Mouse (Mus musculus) neural tube, embryonic 12.5 days (tissue): ENCODE data around the gene Rhag. TPM values are rescaled to one million over a fixed set of nuclear protein-coding genes. Genes with fewer than 3 reads are reported as not detected.

Source experiments
- ATAC-seq: fragments of 200-750 bp; cut with Nextera tagmentation; 2 replicates; pipeline ENCODE4 v1.8.0; 2017; ENCODE audit warnings: low read depth, mild to moderate bottlenecking, moderate TSS enrichment, moderate library complexity; ENCODE audit not compliant: low FRiP score
- H3K27ac ChIP-seq: fragments of 300-500 bp; sonication (generic); 2 replicates; pipeline ENCODE4 v1.5.1; 2016
- H3K27me3 ChIP-seq: fragments of 300-500 bp; sonication (generic); replicated peaks from 2 replicates; pipeline ENCODE4 v1.6.1; 2016; ENCODE audit warnings: mild to moderate bottlenecking
- H3K36me3 ChIP-seq: fragments of 300-500 bp; sonication (generic); 2 replicates; pipeline ENCODE4 v1.6.1; 2016; ENCODE audit warnings: mild to moderate bottlenecking
- H3K4me1 ChIP-seq: fragments of 300-500 bp; sonication (generic); 2 replicates; pipeline ENCODE4 v1.6.1; 2016
- H3K4me2 ChIP-seq: fragments of 300-500 bp; sonication (generic); replicated peaks from 2 replicates; pipeline ENCODE4 v1.6.1; 2016; ENCODE audit warnings: mild to moderate bottlenecking
- H3K4me3 ChIP-seq: fragments of 300-500 bp; sonication (generic); 2 replicates; pipeline ENCODE4 v1.5.1; 2016
- H3K9ac ChIP-seq: fragments of 300-500 bp; sonication (generic); 2 replicates; pipeline ENCODE4 v1.6.1; 2016; ENCODE audit warnings: mild to moderate bottlenecking
- H3K9me3 ChIP-seq: fragments of 300-500 bp; sonication (generic); 2 replicates; pipeline ENCODE4 v1.6.1; 2016; ENCODE audit warnings: mild to moderate bottlenecking
- WGBS: fragments of 180-500 bp; shearing (Covaris S2); methylation state at CpG from one replicate; pipeline ENCODE4 v1.1.7; 2016; 5-methylcytosine and 5-hydroxymethylcytosine counted together
- polyA plus RNA-seq: library from polyadenylated mRNA; unstranded; fragments of >200 nt; fragmentation: Nextera tagmentation; extraction: Ambion mirVana; gene quantifications from 2 replicates; pipeline ENCODE4 v1.2.1, GENCODE M21; 2016

Rhag gene
- polyA plus RNA-seq, 1 experiment from 2014 or later: 2.8 TPM

DNA sequence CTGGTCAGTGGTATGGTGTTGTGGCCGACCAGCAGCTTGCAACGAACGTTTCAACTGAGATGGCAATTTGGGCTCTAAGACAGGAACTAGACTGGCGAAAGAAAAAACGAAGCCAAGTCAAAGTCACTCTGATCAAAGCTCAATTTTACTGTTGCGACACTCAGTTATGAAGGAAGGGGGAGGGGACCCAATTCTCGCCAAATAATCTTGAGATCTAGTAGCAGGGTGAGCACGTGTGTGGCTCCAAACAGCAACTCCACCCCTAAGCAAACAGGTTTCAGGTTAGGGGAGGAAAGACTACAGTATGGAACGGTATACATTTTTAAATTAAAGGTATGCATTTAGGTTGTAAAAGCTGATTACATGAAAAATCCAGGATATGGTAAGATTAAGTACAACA lies 10.6 kb downstream of the Rhag start:
- WGBS: 83% methylated on average over 9 of the region's 9 CpGs
- Histone ChIP-seq H3K4me2 (no peak overlapping the region), H3K4me1 (no peaks in the 10 kb centered on the region), H3K9me3 (no peaks in the 10 kb centered on the region), H3K27me3 (no peaks in the 10 kb centered on the region), H3K9ac (no peak overlapping the region), H3K27ac (no peak overlapping the region), H3K4me3 (no peak overlapping the region), H3K36me3 (no peaks in the 10 kb centered on the region)
- no peak for ATAC-seq

- no peak overlapping the region for H3K9ac ChIP-seq
- H3K9me3 ChIP-seq: no peaks in the 10 kb centered on the region
- H3K27me3 ChIP-seq: no peaks in the 10 kb centered on the region
- H3K27ac ChIP-seq: no peak overlapping the region
- H3K4me1 ChIP-seq: no peaks in the 10 kb centered on the region
- no peaks in the 10 kb centered on the region for H3K36me3 ChIP-seq
- WGBS: 34% methylated on average over 4 of the region's 4 CpGs
- no peak overlapping the region for H3K4me2 ChIP-seq
- H3K4me3 ChIP-seq: no peak overlapping the region
- ATAC-seq: no peak
Measured at GRCm38 (mm10) chr17:40823817-40824216, 12.9 kb downstream of the Rhag start.

GRCm38 (mm10) chr17:40824549-40824948 lies 13.6 kb downstream of the Rhag start:
- Histone ChIP-seq H3K4me3 (no peak overlapping the region), H3K4me2 (no peak overlapping the region), H3K27ac (no peak overlapping the region), H3K9ac (no peak overlapping the region), H3K36me3 (no peaks in the 10 kb centered on the region), H3K4me1 (no peaks in the 10 kb centered on the region), H3K27me3 (no peaks in the 10 kb centered on the region), H3K9me3 (no peaks in the 10 kb centered on the region)
- ATAC-seq: no peak
- WGBS: 55% methylated on average over 8 of the region's 8 CpGs

GRCm38 (mm10) chr17:40831870-40832269 lies 20.9 kb downstream of the Rhag start:
- no peak overlapping the region for H3K4me3 ChIP-seq
- H3K4me2 ChIP-seq: no peak overlapping the region
- no peaks in the 10 kb centered on the region for H3K4me1 ChIP-seq
- WGBS: 69% methylated on average over 2 of the region's 2 CpGs
- no peaks in the 10 kb centered on the region for H3K27me3 ChIP-seq
- H3K36me3 ChIP-seq: no peaks in the 10 kb centered on the region
- no peak overlapping the region for H3K27ac ChIP-seq
- no peak for ATAC-seq
- no peaks in the 10 kb centered on the region for H3K9me3 ChIP-seq
- H3K9ac ChIP-seq: no peak overlapping the region

GRCm38 (mm10) chr17:40837308-40837707 lies 26.4 kb downstream of the Rhag start:
- Histone ChIP-seq H3K27me3 (no peaks in the 10 kb centered on the region), H3K27ac (no peak overlapping the region), H3K4me3 (no peak overlapping the region), H3K36me3 (no peaks in the 10 kb centered on the region), H3K9ac (no peak overlapping the region), H3K9me3 (no peaks in the 10 kb centered on the region), H3K4me1 (no peaks in the 10 kb centered on the region), H3K4me2 (no peak overlapping the region)
- no peak for ATAC-seq

DNA sequence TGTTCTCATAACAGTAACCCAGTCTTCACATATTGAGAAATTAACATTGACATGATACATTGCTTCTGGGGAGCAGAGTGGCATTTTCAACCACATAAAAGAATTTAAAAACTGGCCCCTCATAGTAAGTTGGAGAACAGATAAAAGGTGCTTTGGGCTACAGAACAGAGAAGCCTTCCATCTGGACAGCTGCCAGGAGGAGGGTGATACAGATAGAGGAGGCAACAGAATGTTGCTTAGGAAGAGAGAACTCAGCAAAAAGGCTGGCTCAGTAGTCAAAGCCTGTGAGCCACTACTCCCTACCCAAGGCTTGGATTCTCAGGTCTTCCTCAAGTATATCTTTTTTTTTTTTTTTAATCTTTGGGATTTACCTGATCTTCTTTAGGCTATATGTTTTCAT lies 44.1 kb downstream of the Rhag start:
- Histone ChIP-seq H3K4me3 (no peak overlapping the region), H3K4me2 (no peak overlapping the region), H3K27ac (no peak overlapping the region), H3K9ac (no peak overlapping the region), H3K36me3 (no peaks in the 10 kb centered on the region), H3K4me1 (no peaks in the 10 kb centered on the region), H3K27me3 (no peaks in the 10 kb centered on the region), H3K9me3 (no peaks in the 10 kb centered on the region)
- ATAC-seq: no peak

- WGBS: 79% methylated on average over 10 of the region's 10 CpGs
- no peak overlapping the region for H3K4me2 ChIP-seq
Measured at GRCm38 (mm10) chr17:40868952-40869747, 58.2 kb downstream of the Rhag start.

GRCm38 (mm10) chr17:40872626-40873025 lies 61.7 kb downstream of the Rhag start:
- no peak for ATAC-seq
- no peaks in the 10 kb centered on the region for H3K36me3 ChIP-seq
- no peaks in the 10 kb centered on the region for H3K9me3 ChIP-seq

More at GRCm38 (mm10) chr17:40868952-40869747, 58.2 kb downstream of the Rhag start:
- Histone ChIP-seq H3K36me3 (no peaks in the 10 kb centered on the region), H3K9me3 (no peaks in the 10 kb centered on the region), H3K27me3 (no peaks in the 10 kb centered on the region), H3K4me1 (no peaks in the 10 kb centered on the region), H3K9ac (no peak overlapping the region), H3K4me3 (no peak overlapping the region), H3K27ac (no peak overlapping the region)
- ATAC-seq: no peak

DNA sequence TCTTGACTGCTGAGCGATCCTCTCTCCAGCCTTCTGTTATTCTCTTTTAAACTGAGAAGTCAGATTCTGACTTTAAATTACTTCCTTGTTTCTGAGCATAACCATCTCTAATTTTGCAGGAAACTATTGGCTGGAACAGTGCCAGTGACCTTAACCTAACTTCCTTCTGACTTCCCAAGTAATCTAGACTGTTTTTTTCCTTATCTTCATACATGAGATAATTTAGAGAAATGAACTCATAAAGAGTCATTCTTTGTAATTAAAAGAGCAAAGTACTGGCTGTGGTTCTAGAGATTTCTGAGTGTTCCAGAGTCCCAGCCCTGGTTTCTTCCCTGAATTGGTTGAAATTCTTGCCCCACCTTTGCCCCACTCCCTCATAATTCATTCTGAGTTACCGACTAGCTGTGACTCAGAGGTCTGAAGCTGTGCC lies 62.7 kb downstream of the Rhag start:
- H3K9me3 ChIP-seq: no peaks in the 10 kb centered on the region
- H3K27ac ChIP-seq: no peak overlapping the region
- H3K27me3 ChIP-seq: no peaks in the 10 kb centered on the region
- H3K4me2 ChIP-seq: no peak overlapping the region
- H3K36me3 ChIP-seq: no peaks in the 10 kb centered on the region
- no peaks in the 10 kb centered on the region for H3K4me1 ChIP-seq
- no peak overlapping the region for H3K4me3 ChIP-seq
- 44% methylated on average over 2 of the region's 2 CpGs for WGBS
- no peak overlapping the region for H3K9ac ChIP-seq
- ATAC-seq: no peak

More at GRCm38 (mm10) chr17:40872626-40873025, 61.7 kb downstream of the Rhag start:
- H3K4me2 ChIP-seq: no peak overlapping the region
- H3K27ac ChIP-seq: no peak overlapping the region
- H3K4me1 ChIP-seq: no peaks in the 10 kb centered on the region
- H3K4me3 ChIP-seq: no peak overlapping the region
- no peaks in the 10 kb centered on the region for H3K27me3 ChIP-seq
- 95% methylated on average over 6 of the region's 6 CpGs for WGBS
- H3K9ac ChIP-seq: no peak overlapping the region

DNA sequence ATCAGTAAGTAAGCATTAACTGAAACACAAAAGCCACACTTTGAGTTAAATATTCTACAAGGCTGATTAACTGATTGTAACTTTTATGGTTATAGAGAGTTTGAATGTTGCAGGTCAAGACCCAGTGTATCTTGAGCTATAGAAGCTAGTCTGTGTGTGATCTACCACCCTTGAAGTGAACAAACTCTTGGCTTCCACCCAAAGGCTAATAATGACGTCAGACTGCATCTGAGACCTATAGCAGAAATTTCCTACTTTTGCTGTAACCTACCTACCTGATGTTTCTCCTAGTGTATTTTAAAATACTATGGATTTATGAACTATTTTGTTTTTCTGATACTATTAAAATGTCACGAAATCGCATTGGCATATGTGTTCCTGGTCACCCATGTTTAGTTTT lies 63.8 kb downstream of the Rhag start:
- Histone ChIP-seq H3K9ac (no peak overlapping the region), H3K36me3 (no peaks in the 10 kb centered on the region), H3K4me1 (no peaks in the 10 kb centered on the region), H3K27me3 (no peaks in the 10 kb centered on the region), H3K4me3 (no peak overlapping the region), H3K27ac (no peak overlapping the region), H3K9me3 (no peaks in the 10 kb centered on the region), H3K4me2 (no peak overlapping the region)
- no peak for ATAC-seq
- 85% methylated on average over 3 of the region's 3 CpGs for WGBS

DNA sequence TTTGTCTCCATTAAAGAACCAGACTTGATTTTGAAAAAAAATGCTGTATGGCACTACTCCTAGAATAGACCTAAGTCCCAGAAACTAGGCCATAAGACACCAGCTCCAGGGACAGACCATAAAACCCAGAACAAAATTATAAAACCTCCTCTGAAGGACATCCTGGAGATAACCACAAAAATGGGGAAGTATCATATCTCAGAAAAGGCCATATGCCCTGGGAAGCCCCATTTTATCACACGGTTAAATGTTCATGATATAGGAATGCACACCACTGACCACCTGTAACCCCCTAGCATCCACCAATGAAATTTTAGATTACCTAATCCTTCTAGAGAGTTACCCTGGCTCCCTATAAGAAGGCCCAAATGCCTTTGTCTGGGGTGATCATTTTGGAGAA lies 64.6 kb downstream of the Rhag start:
- Histone ChIP-seq H3K27ac (no peak overlapping the region), H3K27me3 (no peaks in the 10 kb centered on the region), H3K4me1 (no peaks in the 10 kb centered on the region), H3K4me2 (no peak overlapping the region), H3K4me3 (no peak overlapping the region), H3K9me3 (no peaks in the 10 kb centered on the region), H3K9ac (no peak overlapping the region), H3K36me3 (no peaks in the 10 kb centered on the region)
- 90% methylated on average over 1 of the region's 1 CpGs for WGBS
- ATAC-seq: no peak

GRCm38 (mm10) chr17:40877741-40878140 lies 66.8 kb downstream of the Rhag start:
- 44% methylated on average over 3 of the region's 3 CpGs for whole genome bisulfite sequencing
- Histone ChIP-seq H3K36me3 (no peaks in the 10 kb centered on the region), H3K27me3 (no peaks in the 10 kb centered on the region), H3K4me2 (no peak overlapping the region), H3K4me3 (no peak overlapping the region), H3K9me3 (no peaks in the 10 kb centered on the region), H3K9ac (no peak overlapping the region), H3K27ac (no peak overlapping the region), H3K4me1 (no peaks in the 10 kb centered on the region)
- ATAC-seq: no peak

GRCm38 (mm10) chr17:40879528-40879923 lies 68.6 kb downstream of the Rhag start:
- 5% methylated on average over 6 of the region's 6 CpGs for WGBS
- no peaks in the 10 kb centered on the region for H3K36me3 ChIP-seq
- H3K27ac ChIP-seq: no peak overlapping the region
- ATAC-seq: no peak
- peak overlapping the region; percentile 53 for H3K9ac ChIP-seq
- H3K9me3 ChIP-seq: no peaks in the 10 kb centered on the region
- H3K4me2 ChIP-seq: peak overlapping the region; percentile 84
- H3K4me3 ChIP-seq: peak overlapping the region; percentile 48
- no peaks in the 10 kb centered on the region for H3K4me1 ChIP-seq
- H3K27me3 ChIP-seq: no peaks in the 10 kb centered on the region
